Mouse (Mus musculus) thymus, postnatal 4 days (tissue): ENCODE results near the gene Lmntd1.

Experiments used
- DNase-seq: peaks from one replicate; pipeline ENCODE4 v3.0.0; 2021

Gene Lmntd1

GRCm38 (mm10) chr6:145614219-145614618 is at the start of gene Lmntd1:
Gene Lmntd1 (minus strand): TSS chr6:145614319.
- DNase-seq = no peak

GRCm38 (mm10) chr6:145660943-145661342 is 46.8 kb upstream of the Lmntd1 start:
- DNase-seq = no peak

- DNase-seq = no peak
Measured at GRCm38 (mm10) chr6:145659116-145659515, 45.0 kb upstream of the Lmntd1 start.

DNA sequence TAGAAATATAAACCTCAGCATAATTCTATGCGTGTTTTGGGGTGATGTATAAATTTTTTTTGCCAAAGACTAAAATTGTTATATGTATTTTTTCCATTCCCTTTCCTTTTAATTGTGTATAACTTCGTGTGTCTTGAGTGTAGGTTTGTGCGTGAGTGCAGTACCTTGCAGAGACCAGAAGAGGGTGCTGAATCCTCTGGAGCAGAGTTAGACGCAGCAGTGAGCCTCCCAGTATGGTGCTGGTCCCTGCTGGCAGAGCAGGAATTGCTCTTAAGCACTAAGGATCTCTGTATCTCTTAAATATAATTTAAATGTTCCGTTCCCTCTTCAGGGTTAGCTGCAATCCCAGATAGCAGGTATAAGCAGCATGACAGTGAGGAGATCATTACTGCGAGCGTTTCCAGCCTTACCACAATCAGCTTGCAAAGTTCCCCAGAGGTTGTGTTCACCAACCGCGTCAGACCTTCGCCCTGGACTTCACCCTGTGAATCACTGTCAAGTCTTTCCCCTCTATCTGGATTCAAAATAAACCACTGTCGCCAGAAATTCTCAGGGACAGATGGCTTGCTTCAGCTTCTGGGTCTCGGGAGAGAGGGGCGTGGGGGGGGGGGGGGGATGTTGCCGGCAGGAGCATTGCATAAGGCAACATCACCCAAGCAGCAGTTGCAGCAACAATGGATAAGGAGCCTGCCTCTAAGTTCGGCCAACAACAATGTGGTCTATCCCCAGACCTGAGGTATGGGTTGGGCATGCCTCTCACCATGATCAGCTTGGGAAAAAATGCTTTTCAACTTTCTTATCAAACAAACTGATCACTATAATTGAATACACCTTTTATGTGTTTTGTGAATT is 42.8 kb upstream of the Lmntd1 start:
- no peak for DNase-seq

GRCm38 (mm10) chr6:145655678-145656077 is 41.6 kb upstream of the Lmntd1 start:
- DNase-seq = no peak

GRCm38 (mm10) chr6:145654062-145654836 is 40.1 kb upstream of the Lmntd1 start:
- DNase-seq = no peak

GRCm38 (mm10) chr6:145653626-145654025 is 39.5 kb upstream of the Lmntd1 start:
- peak; percentile 15 for DNase-seq

GRCm38 (mm10) chr6:145652986-145653385 is 38.9 kb upstream of the Lmntd1 start:
- no peak for DNase-seq

DNA sequence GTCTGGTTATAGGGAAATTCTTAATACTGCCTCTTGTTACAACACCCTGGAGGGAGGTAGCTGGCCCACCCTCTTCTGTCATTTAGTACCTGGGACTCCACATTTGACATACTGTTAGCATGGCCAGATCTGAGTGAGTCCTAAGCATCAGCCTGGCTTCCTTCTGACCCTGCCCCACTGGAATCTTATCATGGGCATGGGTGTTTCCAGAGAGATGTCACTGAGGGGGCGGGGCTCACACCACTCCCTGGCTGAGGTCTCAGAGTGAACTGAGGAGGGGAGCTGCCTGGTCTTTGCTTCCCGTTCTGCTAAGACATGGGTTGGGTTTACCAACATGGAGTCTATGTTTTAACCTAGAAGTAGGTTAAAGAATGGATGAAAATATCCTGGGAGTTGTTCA is 37.9 kb upstream of the Lmntd1 start:
- no peak for DNase-seq

DNA sequence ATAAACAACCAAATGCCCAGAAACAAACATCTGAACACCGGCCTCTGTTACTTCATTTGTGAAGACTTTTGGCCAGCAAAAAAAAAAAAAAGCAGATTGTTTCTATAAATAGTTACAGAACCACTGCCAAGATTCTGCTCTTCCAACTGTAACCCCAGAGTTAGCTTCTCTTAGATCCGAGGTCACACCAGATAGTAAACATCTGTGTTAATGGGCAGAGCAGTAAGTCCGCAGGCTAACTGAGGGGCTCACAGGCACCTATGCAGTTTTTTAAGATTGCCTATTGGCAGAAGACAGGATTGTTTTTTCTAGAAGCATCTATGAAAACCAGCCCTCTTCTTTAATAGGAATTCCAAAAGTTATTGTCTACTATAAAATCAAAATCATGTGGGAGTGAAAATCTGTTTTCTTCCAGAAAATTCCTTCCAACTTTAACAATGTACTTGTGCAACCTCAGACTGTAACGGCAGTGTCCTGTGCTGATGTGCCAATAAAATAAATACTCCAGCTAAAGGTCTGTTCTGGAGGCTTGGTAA is 26.9 kb upstream of the Lmntd1 start:
- no peak for DNase-seq

DNA sequence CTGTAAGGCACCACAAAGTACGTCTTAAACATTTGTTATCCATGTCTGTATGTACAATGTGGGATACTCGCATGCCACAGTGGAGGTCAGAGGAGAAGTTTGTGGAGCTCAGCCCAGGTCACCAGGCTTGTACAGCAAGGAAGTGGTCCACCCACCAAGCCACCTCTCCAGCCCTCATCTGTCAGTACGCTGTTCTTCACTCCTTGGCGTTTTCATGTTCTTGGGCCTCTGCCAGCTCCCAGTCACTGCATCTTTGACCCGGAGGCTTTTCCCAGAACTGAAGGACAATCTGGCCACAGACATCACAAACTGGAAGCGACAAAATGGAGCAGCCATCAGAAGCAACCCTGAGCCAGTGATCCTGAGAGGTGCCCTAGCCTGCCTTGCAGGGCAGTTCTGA is 24.1 kb upstream of the Lmntd1 start:
- no peak for DNase-seq

- DNase-seq = no peak
Measured at GRCm38 (mm10) chr6:145636682-145637081, 22.6 kb upstream of the Lmntd1 start.

DNA sequence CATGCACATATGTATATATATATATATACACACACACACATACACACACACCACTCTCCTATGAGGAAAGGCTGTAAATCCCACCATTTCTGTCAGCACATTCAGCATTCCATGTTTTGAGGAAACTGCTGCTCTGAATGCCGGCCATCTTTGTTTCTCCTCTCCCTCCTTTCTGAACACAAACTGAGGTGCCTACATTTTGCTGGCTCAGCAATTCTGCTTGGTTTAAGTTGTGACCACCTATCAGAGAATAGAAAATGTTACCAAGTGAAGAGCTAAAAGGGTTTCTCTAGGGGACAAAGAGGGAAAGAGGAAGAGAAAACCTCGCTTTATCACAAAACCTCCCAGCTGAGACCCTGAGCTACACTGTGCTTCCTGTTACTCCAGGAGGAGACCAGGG is 20.3 kb upstream of the Lmntd1 start:
- DNase-seq = no peak

GRCm38 (mm10) chr6:145630269-145630668 is 16.1 kb upstream of the Lmntd1 start:
- no peak for DNase-seq

DNA sequence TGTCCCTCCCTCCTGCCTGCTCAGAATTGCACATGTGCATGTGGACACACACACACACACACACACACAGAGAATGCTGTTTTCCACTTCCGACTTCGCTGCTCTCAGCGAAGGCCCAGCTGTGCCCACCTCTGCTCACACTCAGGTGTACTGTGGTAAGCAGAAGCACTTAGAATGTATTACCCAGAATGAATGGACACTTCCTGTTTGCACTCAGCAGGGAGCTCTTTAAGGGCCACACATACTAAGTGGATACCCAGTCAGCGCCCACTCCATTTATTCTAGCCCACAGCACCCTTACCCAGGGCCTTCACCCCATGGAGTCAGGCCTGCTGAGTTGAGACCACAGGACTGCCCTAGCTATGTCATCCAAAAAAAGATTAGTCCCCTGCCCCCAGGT is 9.0 kb upstream of the Lmntd1 start:
- no peak for DNase-seq

- no peak for DNase-seq
Measured at GRCm38 (mm10) chr6:145616402-145617229, 2.5 kb upstream of the Lmntd1 start.

DNA sequence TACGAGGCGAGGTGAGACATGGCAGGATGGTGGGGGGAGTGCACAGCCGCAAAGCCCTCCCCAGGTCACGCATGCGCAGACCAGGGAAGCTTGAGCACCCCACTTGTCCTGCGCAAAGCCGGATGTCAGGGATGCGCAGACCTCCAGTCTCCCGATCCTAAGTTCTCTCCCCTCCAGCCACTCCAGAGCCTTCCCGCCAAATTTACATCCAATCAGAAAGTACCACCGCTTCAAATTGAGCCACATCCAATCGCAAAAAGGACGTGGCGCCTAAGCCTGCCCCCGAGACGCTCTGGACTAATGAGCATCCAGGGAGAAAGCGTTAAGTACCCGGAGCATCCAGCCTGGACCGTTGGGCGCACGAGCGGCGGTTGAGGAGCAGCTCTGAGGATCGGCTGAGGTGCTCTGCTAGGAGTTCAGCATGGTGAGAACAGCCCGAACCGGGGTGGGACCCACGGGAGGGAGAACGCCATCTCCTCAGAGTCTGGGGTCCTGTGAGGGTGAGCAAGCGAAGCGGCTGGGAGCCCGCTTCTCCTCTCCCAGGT is 1.6 kb upstream of the Lmntd1 start, which contains the start of gene Tuba3b:
Gene Tuba3b, plus strand, starts transcription at position 92 of the 545 bp plus-strand sequence.
- peak; percentile 11 for DNase-seq

DNA sequence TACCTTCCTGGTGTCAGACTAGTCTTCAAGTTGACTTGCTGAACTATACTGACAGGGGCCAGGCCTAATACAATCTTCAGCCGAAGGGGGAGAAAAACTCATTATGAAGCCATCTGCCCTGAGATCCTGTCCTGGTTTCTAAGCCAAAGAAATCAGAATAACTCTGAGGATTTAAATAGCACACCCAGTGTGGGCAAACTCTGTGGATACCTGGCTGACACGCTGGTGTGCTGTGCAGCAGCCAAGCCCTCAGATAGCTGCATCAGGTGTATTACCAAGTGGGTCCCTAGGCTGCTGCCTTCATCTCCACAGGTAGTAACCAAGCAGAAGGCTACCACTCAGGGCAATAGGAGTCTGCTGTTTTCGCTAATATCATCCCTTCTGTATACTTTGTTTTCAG is 1.5 kb downstream of the Lmntd1 start:
- DNase-seq = no peak

DNA sequence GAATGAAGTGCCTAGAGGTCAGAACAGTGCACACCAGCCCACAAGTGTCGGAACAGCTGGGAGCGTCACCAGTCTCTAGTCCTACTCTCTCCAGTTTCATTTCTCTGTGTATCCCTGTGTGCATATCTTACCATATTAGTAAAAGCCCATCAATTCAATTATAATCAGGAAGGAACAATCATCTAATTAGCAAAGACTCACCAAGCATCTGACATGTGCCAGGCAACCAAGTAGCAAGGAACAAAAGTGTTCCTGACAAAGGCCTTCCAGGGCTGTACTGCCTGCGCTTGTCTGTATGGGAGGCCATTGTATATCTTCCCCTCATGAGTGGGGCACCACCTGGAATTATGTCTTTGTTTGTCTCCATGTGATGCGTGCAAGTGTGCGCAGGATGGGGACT is 3.2 kb downstream of the Lmntd1 start:
- no peak for DNase-seq

DNA sequence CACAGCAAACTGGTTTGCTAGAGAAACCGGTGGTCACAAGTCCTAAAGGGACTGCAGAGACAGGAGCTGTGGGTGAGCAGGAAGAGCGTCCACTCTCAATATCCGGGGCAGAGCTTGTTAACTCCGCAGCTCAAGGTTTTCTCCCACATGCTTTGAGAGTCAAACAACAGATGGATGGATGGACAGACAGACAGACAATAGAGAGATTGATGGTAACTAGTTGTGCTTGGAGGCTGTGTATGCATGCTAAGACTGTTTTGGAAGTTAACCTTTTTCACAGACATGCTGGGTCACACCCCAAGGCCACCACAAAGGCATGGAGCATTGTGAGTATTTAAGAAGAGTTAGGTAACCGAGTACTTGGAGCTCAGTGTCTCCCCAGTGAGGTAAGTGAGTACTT is 5.4 kb downstream of the Lmntd1 start:
- no peak for DNase-seq

DNA sequence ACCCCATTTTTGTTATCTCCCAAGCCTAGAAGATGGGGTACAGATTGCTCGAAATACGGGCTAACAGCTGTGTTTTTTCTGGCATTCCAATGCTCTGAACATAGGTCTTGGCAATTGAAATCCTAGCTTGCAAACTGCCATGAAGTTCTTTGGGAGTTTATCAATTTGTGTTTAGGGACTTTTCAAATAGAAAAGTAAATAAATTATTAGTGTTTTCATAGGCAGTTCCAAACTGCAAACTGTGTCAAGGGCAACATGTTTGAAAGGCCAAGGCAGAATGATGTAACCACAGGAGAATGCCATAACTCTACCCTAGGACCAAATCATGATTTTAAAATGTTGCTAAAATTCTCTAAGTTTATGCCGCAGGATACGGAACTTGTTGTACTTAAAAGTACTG is 6.4 kb downstream of the Lmntd1 start:
- DNase-seq = no peak

- DNase-seq = no peak
Measured at GRCm38 (mm10) chr6:145605203-145605602, 8.9 kb downstream of the Lmntd1 start.

- DNase-seq = no peak
Measured at GRCm38 (mm10) chr6:145604648-145605047, 9.5 kb downstream of the Lmntd1 start.
